Mouse (Mus musculus): ENCODE data around the gene Lrrk1.

DNA sequence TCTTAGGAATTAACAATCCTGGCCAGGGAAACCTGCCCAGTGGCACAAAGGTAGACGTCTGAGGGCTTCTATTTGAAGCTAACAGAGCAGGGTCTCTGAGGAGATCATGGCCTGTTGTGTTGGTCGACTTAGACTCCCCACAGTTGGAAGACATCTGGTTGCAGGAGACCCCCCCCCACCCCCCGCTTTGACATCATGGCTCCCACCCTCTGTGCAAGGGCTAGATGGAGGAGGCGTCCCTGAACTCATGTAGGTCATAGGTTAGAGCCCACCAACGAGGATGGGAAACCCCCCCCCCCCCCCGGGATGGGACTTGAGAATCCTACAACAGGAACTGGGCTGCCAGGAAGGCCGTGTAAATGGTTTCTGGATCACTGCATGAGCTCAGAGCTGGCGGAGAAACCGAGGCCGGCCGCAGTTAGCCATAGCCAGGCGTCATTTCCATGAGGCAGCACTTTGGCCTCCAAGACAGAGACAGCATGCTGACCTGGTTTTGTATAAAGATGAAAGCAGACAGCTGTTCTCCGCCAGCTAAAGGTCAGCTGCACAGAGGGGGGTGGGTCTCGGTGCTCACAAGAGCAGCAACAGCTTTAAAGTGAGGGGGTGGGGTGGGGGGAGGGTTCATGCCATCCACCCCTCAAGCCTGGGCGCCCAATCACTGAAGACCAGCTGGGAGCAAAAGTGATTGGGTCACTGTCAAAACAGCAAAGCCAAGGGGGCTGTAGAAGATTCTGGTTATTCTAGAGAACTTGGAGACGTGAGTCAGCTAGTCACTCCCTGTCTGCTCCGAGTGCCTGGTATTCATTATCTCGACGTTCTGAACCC lies 95.4 kb downstream of the Lrrk1 start:
- TF ChIP-seq GATA1 (IDR thresholded peaks at IDR 0.05; ENCODE audit: borderline replicate concordance, low read length): no peak
- no peak for TF ChIP-seq FLI1 (IDR thresholded peaks at IDR 0.05; ENCODE audit: low read length)

Data from megakaryocyte, embryonic 14.5 days (primary cell).